Mouse (Mus musculus): ENCODE results near the gene Cntrl.

Gene Cntrl

GRCm38 (mm10) chr2:35172246-35172645 is 63.0 kb downstream of the Cntrl start:
- intact Hi-C loops (cut with DNase I): no loop called here

- intact Hi-C loops (cut with DNase I): no loop called here
These were observed 64.4 kb downstream of the Cntrl start for GRCm38 (mm10) chr2:35173666-35174065.

DNA sequence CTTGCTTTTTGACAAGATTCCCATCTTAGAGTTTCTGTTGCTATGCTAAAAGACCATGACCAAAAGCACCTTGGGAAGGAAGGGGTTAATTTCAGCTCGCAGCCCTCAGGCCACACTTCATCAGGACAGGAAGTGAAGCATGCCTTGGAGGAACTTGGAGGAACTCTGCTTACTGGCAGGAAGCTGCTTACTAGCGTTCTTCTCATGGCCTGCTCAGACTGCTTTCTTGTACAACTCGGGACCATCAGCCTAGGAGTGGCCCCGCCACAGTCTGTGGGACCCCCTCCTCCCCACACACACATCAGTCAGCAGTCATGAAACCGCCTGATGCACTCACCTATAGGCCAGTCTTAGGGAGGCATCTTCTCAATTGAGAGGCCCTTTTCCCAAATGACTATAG is 64.8 kb downstream of the Cntrl start:
- intact Hi-C loops (cut with DNase I): no loop called here

- intact Hi-C loops (cut with DNase I): no loop called here
These were observed 66.2 kb downstream of the Cntrl start for GRCm38 (mm10) chr2:35175281-35176065.

DNA sequence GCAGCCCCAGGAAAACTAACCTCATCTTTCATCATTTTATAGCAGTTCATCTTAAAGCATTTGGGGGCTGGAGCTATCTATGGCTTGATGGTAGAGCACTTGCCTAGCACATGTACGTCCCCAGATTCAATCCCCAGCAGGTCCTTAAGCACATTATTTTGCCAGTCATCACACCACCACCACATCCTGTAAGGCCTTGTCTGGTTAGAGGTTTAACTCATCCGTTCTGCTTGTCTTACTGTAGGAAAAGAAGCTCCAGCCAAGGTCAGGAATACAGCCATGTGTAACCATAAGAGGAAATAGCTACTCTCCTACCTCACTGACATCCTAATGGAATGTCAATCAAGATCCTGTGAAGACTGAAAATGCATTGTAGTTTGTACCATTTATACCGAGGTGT is 68.9 kb downstream of the Cntrl start:
- intact Hi-C loops (cut with DNase I): no loop called here

GRCm38 (mm10) chr2:35183115-35183673 is 73.9 kb downstream of the Cntrl start:
- intact Hi-C loops (cut with DNase I): no loop called here

GRCm38 (mm10) chr2:35188929-35189328 is 79.6 kb downstream of the Cntrl start:
- intact Hi-C loops (cut with DNase I): no loop called here

DNA sequence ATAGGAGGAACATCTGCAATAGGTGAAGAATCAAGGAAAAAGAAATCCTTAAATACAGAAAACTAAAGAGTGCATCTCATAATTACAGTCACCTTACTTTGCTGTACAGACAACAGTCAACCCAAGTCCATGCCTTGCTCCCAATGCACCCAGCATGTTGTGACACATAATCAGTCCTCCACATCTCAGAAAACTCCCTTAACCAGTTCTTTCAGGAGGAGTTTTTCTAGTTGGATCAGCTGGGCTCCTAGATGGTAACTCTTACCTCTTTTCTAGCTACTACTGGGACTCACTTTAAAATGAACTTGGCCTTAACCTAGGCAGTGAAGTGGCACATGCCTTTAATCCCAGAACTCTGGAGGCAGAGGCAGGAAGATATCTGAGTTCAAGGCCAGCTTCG is 84.7 kb downstream of the Cntrl start:
- intact Hi-C loops (cut with DNase I): no loop called here

GRCm38 (mm10) chr2:35195626-35196544 is 86.6 kb downstream of the Cntrl start:
- intact Hi-C loops (cut with DNase I): no loop called here

DNA sequence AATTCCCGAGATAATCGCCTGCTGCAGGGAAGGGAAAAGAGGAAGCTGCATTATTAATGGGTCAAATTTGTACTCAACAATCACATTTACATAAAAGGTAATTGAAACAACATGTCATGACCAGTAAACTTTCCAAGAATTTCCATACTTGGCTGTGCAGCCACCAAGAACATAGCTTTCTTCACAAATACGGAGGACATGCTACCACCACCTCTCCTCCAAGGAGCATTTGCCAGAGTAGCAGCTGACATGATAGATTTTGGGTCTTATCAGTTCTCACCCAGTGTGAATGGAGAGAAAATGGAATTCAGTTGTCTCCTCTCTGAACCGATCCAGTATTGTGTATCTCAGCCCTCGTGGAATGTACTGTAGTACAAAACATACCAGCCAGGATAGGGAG is 90.2 kb downstream of the Cntrl start:
- intact Hi-C loops (cut with DNase I): no loop called here

GRCm38 (mm10) chr2:35199971-35200897 is 90.9 kb downstream of the Cntrl start:
- intact Hi-C loops (cut with DNase I): no loop called here

DNA sequence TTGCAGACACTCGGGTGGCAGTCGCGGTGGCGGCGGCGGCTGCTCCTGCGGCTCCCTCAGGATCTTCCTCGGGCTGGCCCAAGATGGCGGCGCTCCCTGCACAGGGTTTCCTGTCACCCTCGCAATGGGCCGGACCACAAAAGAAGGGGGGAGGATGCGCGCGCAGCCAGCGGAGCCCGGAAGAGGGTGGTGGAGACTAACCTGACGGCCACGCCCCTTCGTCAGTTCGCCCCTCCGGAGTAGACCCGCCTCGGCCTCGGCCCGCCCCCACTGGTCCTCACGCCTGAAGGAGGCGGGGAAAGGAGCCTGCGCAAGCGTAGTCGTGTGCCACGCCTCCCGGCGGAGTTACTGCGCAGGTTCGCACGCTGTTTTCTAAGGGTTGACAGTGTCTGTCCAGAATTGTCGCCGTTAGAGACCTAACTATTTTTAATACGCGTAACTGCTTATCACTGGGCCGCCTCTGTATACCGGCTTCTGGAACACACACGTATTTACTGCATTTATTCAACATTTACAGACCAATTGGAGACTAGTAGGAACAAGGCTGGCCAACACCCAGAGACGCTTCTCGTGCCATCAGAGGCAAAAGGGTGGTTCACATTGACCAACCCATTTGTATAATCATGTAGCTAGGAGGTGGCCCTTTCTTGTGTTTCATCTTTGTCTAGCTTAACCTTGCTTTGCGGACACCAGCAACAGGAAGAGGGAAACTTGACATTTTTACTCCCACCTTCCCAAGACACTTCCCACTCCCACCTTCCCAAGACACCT is 91.8 kb downstream of the Cntrl start, which contains the start of gene Rab14:
Rab14 (minus strand) TSS at position 223 of the 771 bp plus-strand sequence.
- intact Hi-C loops (cut with DNase I): no loop called here

- intact Hi-C loops (cut with DNase I): no loop called here
These were observed 94.4 kb downstream of the Cntrl start for GRCm38 (mm10) chr2:35203729-35204128.

DNA sequence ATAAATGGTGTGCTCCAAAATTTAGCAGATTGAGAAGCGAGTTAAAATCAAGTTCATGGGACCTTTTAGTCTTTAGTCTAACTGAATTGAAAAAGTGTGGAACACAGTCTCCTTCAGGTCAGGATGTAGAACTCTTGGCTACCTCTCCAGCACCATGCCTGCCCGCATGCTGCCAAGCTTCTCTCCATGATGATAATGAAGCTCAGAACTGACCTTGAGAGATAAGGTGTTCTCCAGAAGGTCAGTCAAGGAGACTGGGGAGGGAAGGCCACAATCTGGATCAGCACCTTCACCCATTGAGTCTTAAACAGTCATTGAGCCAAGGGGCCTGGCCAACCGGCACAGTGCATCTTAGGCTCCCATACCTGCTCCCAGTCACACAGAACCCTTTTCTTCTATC is 97.5 kb downstream of the Cntrl start:
- intact Hi-C loops (cut with DNase I): no loop called here

GRCm38 (mm10) chr2:35208054-35208453 is 98.8 kb downstream of the Cntrl start:
- intact Hi-C loops (cut with DNase I): no loop called here

DNA sequence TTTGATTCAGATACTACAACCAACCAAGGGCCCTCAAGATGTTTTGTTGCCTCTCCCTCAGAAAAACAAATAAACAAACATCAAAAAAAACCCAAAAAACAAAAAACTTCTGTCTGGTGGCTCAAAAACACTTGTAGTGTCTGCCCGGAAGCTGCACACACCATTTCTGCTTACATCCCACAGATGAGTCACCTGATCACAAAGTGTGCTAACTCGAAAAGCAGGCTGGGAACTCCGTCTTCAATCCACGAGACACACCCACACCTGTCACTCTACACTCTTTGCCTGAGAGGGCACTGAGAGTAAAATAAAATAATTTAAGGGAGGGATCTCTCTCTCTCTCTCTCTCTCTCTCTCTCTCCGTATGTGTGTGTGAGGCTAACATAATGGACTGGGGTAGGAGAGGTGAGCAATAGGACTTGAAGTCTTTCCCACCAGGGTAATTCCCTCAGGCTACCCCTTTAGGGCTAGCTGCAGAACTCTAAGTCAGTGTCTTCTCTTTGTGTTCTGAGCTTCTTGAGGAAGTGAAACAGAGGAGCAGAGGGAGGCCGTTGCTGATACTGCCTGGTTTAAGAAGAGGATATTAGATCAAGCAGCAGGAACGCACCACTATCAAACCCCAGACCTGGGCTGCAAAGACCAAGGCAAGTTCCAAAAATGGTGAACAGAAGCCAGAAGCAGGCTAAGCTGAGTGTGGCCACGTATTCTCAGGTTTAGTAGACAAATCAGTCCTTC is 99.8 kb downstream of the Cntrl start:
- intact Hi-C loops (cut with DNase I): no loop called here

DNA sequence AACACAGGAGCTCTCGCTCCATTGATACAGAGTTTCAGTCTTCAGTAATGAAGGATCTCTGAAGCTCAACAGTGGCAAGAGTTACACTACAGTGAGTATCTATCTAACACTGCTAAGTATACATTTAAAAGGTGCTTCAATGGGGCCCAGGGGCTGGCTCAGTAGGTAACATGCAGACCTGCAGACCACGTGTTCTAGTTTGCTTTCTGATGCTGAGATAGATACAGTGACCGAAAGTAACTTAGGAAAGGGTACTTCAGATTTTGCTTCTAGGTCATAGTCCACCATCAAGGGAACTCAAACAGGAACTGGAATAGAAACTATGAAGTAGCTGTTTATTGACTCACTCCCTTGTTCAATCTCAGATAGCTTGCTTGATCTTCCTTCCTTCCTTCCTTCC is 102.4 kb downstream of the Cntrl start:
- intact Hi-C loops (cut with DNase I): no loop called here

DNA sequence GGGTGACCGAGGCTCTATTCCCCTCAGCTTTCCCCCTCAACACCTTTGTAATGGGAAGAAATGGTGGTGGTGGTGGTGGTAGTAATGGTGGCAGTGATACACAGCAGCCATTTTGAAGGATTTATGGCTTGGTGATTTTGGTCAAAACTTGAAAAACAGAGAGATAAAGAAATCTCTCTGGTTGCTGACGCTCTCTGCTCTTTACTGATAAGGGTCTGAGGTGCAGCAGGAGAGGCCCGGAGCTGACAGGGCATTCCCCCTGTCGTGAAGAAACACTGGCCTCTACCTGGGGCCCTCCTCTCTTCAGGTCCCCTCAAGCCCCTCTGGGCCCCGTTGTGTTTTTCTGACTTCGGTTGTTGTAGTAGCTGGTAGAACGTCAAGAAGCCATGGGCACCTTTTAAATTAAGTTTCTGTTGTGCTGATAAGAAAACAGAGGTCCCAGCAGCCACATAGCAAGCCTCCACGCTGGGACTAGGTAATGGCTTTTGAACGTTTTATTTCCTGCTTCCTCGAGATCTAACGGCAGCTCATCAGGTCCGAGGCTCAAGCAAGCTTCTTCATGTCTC is 104.1 kb downstream of the Cntrl start:
- intact Hi-C loops (cut with DNase I): no loop called here

DNA sequence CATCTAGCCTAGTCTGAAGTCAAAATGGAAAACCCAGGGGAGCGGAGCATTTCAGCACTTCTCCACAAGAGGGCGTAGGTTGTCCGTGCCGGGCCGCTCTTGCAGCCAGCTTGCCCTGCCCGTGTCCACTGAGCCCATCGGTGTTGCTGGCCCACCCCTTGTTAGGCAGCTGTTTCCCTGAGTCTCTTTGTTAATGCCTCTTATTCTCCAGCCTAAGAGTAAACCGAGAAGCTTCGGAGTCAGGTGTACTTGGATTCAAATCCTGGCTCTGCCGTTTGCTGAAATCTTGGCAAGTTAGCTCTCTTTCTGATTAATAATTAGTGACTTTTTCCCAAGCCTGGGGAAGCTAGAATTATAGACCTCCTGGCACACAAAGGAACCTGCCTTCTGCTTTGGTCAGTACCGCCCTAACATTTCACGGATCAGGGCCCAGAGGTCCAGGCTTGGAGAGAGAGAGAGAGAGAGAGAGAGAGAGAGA is 105.6 kb downstream of the Cntrl start:
- intact Hi-C loops (cut with DNase I): loop anchor here (1.0 kb wide), 1 partner anchor 54 kb away; no protein-coding TSS in a partner anchor
